Mouse (Mus musculus): ENCODE data around the gene Myh14. TPM values are rescaled to one million over a fixed set of nuclear protein-coding genes. Genes with fewer than 3 reads are reported as not detected.

Myh14 gene
- polyA plus RNA-seq, 1 experiment from 2014 or later = 2.6 TPM

DNA sequence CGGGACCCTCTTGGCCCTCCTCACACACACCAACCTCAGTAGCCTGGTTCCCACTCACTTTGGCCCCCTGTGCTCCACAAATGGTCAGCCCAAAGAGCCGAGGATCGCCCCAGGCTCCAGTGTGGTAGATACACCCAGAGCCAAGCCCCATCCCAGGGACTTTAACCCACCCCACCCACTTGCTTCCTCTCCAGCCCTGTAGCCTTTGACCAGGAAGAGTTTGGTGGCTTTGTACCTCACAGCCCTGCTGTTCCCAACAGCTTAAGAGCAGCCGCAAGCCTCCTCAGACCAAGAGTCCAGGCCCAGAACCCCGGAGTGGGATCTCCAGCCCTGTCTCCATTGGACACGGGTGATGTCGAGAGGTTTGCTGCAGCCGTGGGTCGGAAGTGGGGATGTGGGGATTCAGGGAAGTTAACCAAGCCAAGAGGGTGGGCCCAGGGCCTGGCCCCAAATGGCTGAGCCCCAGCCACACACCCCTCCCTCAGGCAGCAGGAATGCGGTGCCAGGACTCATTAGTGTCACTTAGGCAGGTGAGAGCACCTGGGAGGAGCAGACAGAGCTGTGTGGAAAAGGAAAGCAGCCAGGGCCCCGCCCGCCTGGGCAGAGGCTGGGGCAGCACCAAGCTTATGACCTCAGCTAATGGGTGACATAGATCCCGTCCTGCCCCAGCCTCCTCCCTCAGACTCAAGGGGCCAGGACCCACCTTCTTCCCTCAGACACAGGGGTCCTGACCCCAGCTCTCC, 2.5 kb downstream of the Myh14 start:
- 67% methylated on average over 13 of the region's 13 CpGs for WGBS
- no peak overlapping the region for H3K4me2 ChIP-seq
- no peak overlapping the region for H3K9ac ChIP-seq
- no peak overlapping the region for H3K27ac ChIP-seq (replicated peaks)
- peaks cover 50% of the 10 kb centered on the region for H3K27me3 ChIP-seq
- H3K4me1 ChIP-seq (replicated peaks) = peaks cover 14% of the 10 kb centered on the region
- H3K4me3 ChIP-seq = no peak overlapping the region
- H3K9me3 ChIP-seq = 0 out of 2 replicates have a peak, but pooled peaks cover 4% of the 10 kb centered on the region
- ATAC-seq (ENCODE audit: low read depth) = no peak
- no peaks in the 10 kb centered on the region for H3K36me3 ChIP-seq

GRCm38 (mm10) chr7:44666462-44666861, 4.2 kb downstream of the Myh14 start:
- Histone ChIP-seq H3K4me1 (replicated peaks) (peaks cover 10% of the 10 kb centered on the region), H3K4me3 (no peak overlapping the region), H3K9ac (no peak overlapping the region), H3K27me3 (peaks cover 39% of the 10 kb centered on the region), H3K27ac (replicated peaks) (no peak overlapping the region), H3K9me3 (0 out of 2 replicates have a peak, but pooled peaks cover 4% of the 10 kb centered on the region), H3K4me2 (no peak overlapping the region), H3K36me3 (no peaks in the 10 kb centered on the region)
- ATAC-seq (ENCODE audit: low read depth) = no peak
- 81% methylated on average over 2 of the region's 2 CpGs for whole genome bisulfite sequencing

DNA sequence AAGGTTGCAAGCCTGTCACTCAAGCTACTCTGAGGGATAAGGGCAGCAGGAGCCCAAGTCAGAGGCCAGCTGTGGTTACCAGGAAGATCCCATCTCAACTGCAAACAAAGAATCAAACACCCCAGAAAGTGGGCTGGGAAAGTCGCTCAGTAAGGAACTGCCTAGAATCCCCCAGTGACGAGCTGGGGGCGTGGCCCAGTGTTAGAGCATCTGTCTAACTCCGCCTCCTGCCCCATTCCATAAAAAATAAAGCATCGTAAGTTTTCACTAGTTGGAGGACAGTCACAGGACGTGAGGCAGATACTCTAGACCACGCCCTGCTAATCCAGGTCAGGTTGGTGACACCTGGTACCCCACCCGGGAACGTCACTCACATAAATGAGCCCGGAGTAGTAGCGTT, 5.9 kb downstream of the Myh14 start:
- Histone ChIP-seq H3K4me2 (no peak overlapping the region), H3K4me3 (no peak overlapping the region), H3K27me3 (peaks cover 27% of the 10 kb centered on the region), H3K27ac (replicated peaks) (no peak overlapping the region), H3K4me1 (replicated peaks) (no peaks in the 10 kb centered on the region), H3K9ac (no peak overlapping the region), H3K9me3 (0 out of 2 replicates have a peak, but pooled peaks cover 4% of the 10 kb centered on the region), H3K36me3 (no peaks in the 10 kb centered on the region)
- WGBS = 40% methylated on average over 11 of the region's 11 CpGs
- ATAC-seq (ENCODE audit: low read depth) = no peak

GRCm38 (mm10) chr7:44663546-44663945, 7.1 kb downstream of the Myh14 start:
- H3K4me3 ChIP-seq = no peak overlapping the region
- H3K36me3 ChIP-seq = no peaks in the 10 kb centered on the region
- H3K4me2 ChIP-seq = no peak overlapping the region
- 0 out of 2 replicates have a peak, but pooled peaks cover 4% of the 10 kb centered on the region for H3K9me3 ChIP-seq
- no peak overlapping the region for H3K9ac ChIP-seq
- H3K27me3 ChIP-seq = peaks cover 16% of the 10 kb centered on the region
- no peak for ATAC-seq (ENCODE audit: low read depth)
- no peaks in the 10 kb centered on the region for H3K4me1 ChIP-seq (replicated peaks)
- no peak overlapping the region for H3K27ac ChIP-seq (replicated peaks)
- WGBS = 87% methylated on average over 5 of the region's 5 CpGs

DNA sequence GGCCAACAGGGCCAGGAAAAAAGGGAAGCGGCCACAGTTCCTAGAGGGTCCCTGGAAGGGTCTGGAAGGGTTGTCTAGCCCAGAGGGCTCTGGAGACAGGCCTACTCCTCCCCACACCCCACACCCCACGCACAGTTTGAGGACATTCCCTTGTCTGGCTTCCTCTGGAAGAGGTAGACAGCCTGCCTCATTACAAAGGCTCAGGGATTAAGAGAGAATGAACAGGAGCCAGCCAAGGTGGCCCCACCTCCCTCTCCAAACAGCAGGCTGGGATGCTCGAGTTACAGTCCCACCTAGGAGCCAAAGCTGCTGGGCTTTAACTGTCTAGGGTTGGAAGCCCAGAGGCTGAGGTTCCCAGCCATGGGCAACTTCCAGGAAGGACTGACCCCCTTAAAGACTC, 8.1 kb downstream of the Myh14 start:
- Histone ChIP-seq H3K27ac (replicated peaks) (no peak overlapping the region), H3K4me3 (no peak overlapping the region), H3K27me3 (peaks cover 6% of the 10 kb centered on the region), H3K9me3 (0 out of 2 replicates have a peak, but pooled peaks cover 4% of the 10 kb centered on the region), H3K4me1 (replicated peaks) (no peaks in the 10 kb centered on the region; the same call in 1 of the 2 replicates), H3K36me3 (no peaks in the 10 kb centered on the region), H3K4me2 (no peak overlapping the region), H3K9ac (no peak overlapping the region)
- ATAC-seq (ENCODE audit: low read depth) = no peak
- 19% methylated on average over 3 of the region's 3 CpGs for WGBS

DNA sequence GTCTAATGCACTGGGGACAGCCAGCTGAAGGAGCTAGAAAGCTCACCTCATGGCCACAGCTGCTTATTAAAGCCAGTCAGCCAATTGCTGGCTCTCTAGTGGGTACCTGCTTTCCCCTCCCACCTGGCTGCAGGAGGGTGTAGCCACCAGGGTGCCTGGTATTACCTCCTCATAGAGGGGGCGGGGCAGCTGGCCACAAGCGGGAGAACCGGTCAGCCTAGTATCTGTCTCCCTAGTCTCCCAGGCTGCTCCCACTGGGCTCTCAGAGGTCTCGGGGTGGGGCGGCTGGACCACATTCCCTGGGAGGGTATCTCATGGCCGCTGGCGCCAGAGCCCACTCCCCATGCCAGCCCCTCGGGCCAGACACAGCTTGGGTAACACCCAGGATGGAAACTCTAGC, 8.5 kb downstream of the Myh14 start:
- Histone ChIP-seq H3K27me3 (peaks cover 4% of the 10 kb centered on the region; the same call in 1 of the 2 replicates), H3K4me1 (replicated peaks) (no peaks in the 10 kb centered on the region; the same call in 1 of the 2 replicates), H3K27ac (replicated peaks) (no peak overlapping the region), H3K9ac (no peak overlapping the region), H3K9me3 (0 out of 2 replicates have a peak, but pooled peaks cover 4% of the 10 kb centered on the region), H3K4me3 (no peak overlapping the region), H3K36me3 (no peaks in the 10 kb centered on the region), H3K4me2 (no peak overlapping the region)
- ATAC-seq (ENCODE audit: low read depth) = no peak
- WGBS = 22% methylated on average over 8 of the region's 8 CpGs

- no peak overlapping the region for H3K4me2 ChIP-seq
- no peak for ATAC-seq (ENCODE audit: low read depth)
- no peak overlapping the region for H3K4me3 ChIP-seq
- no peak overlapping the region for H3K27ac ChIP-seq (replicated peaks)
- no peaks in the 10 kb centered on the region for H3K9me3 ChIP-seq
- no peaks in the 10 kb centered on the region; the same call in 1 of the 2 replicates for H3K4me1 ChIP-seq (replicated peaks)
- 80% methylated on average over 5 of the region's 5 CpGs for WGBS
- H3K27me3 ChIP-seq = peaks cover 4% of the 10 kb centered on the region; the same call in 1 of the 2 replicates
- no peak overlapping the region for H3K9ac ChIP-seq
- H3K36me3 ChIP-seq = no peaks in the 10 kb centered on the region
Observed at GRCm38 (mm10) chr7:44661219-44661618, 9.4 kb downstream of the Myh14 start.

- no peak overlapping the region for H3K4me2 ChIP-seq
- WGBS = 17% methylated on average over 8 of the region's 8 CpGs
- 0 out of 2 replicates have a peak, but pooled peaks cover 5% of the 10 kb centered on the region for H3K27me3 ChIP-seq
- ATAC-seq (ENCODE audit: low read depth) = no peak
- H3K9ac ChIP-seq = no peak overlapping the region
- no peaks in the 10 kb centered on the region for H3K9me3 ChIP-seq
- no peak overlapping the region for H3K4me3 ChIP-seq
- no peaks in the 10 kb centered on the region for H3K36me3 ChIP-seq
- H3K4me1 ChIP-seq (replicated peaks) = no peaks in the 10 kb centered on the region; the same call in 1 of the 2 replicates
- H3K27ac ChIP-seq (replicated peaks) = no peak overlapping the region
Observed at GRCm38 (mm10) chr7:44655504-44655903, 15.1 kb downstream of the Myh14 start.

DNA sequence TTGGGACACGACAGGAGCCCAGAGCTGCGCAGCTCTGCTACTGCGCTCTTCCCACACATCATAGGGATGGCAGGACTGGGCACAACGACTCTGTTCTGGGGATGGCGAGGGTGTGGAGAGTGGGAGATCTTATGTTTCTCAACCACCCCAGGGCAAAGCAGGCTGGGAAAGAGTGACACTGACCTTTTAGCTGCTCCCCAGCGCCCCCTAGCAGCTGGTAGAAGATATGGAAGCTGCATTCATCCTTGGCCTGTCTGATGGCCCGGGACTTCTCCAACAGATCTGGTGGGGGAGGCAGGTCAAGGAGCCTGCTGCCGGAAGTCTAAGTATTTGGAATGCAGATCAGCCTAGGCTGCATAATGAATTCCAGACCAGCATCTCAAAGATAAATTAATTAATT, 16.9 kb downstream of the Myh14 start:
- H3K27me3 ChIP-seq = 0 out of 2 replicates have a peak, but pooled peaks cover 5% of the 10 kb centered on the region
- H3K4me1 ChIP-seq (replicated peaks) = no peaks in the 10 kb centered on the region; the same call in 1 of the 2 replicates
- no peak for ATAC-seq (ENCODE audit: low read depth)
- H3K36me3 ChIP-seq = no peaks in the 10 kb centered on the region
- WGBS = 54% methylated on average over 8 of the region's 8 CpGs
- H3K9ac ChIP-seq = no peak overlapping the region
- no peak overlapping the region for H3K4me2 ChIP-seq
- no peak overlapping the region for H3K4me3 ChIP-seq
- no peaks in the 10 kb centered on the region for H3K9me3 ChIP-seq
- no peak overlapping the region for H3K27ac ChIP-seq (replicated peaks)

- 79% methylated on average over 7 of the region's 7 CpGs for WGBS
- no peaks in the 10 kb centered on the region for H3K36me3 ChIP-seq
- H3K4me3 ChIP-seq = no peak overlapping the region
- no peaks in the 10 kb centered on the region for H3K9me3 ChIP-seq
- 0 out of 2 replicates have a peak, but pooled peaks cover 5% of the 10 kb centered on the region for H3K27me3 ChIP-seq
- H3K4me2 ChIP-seq = no peak overlapping the region
- ATAC-seq (ENCODE audit: low read depth) = no peak
- no peak overlapping the region for H3K9ac ChIP-seq
- no peak overlapping the region for H3K27ac ChIP-seq (replicated peaks)
- H3K4me1 ChIP-seq (replicated peaks) = no peaks in the 10 kb centered on the region
Observed at GRCm38 (mm10) chr7:44651416-44651815, 19.2 kb downstream of the Myh14 start.

GRCm38 (mm10) chr7:44649990-44650389, 20.7 kb downstream of the Myh14 start:
- H3K27ac ChIP-seq (replicated peaks) = no peak overlapping the region
- WGBS = 11% methylated on average over 4 of the region's 4 CpGs
- H3K9me3 ChIP-seq = no peaks in the 10 kb centered on the region
- H3K4me3 ChIP-seq = no peak overlapping the region
- peaks cover 14% of the 10 kb centered on the region for H3K27me3 ChIP-seq
- no peak overlapping the region for H3K4me2 ChIP-seq
- ATAC-seq (ENCODE audit: low read depth) = no peak
- H3K9ac ChIP-seq = no peak overlapping the region
- peaks cover 8% of the 10 kb centered on the region; the same call in 1 of the 2 replicates for H3K4me1 ChIP-seq (replicated peaks)
- H3K36me3 ChIP-seq = no peaks in the 10 kb centered on the region

- Histone ChIP-seq H3K4me1 (replicated peaks) (peaks cover 8% of the 10 kb centered on the region; the same call in 1 of the 2 replicates), H3K4me2 (no peak overlapping the region), H3K27me3 (peaks cover 19% of the 10 kb centered on the region), H3K9ac (no peak overlapping the region), H3K4me3 (no peak overlapping the region), H3K9me3 (no peaks in the 10 kb centered on the region), H3K27ac (replicated peaks) (no peak overlapping the region), H3K36me3 (no peaks in the 10 kb centered on the region)
- no peak for ATAC-seq (ENCODE audit: low read depth)
- WGBS = 65% methylated on average over 8 of the region's 8 CpGs
Observed at GRCm38 (mm10) chr7:44649094-44649610, 21.5 kb downstream of the Myh14 start.
